Mouse (Mus musculus) stomach, postnatal 0 days (tissue): ENCODE measurements around the gene Raver1. TPM values are rescaled to one million over a fixed set of nuclear protein-coding genes. Genes with fewer than 3 reads are reported as not detected.
A peak's percentile ranks its signal among the peaks of the same experiment; 100 is the strongest.

Experiments used
- ATAC-seq: fragments of 200-750 bp; cut with Nextera tagmentation; 2 replicates; pipeline ENCODE4 v1.8.0; 2017; ENCODE audit not compliant: low FRiP score, low TSS enrichment
- DNase-seq: peaks from one replicate; pipeline ENCODE4 v3.0.0-alpha.2; 2016; ENCODE audit warnings: low spot score
- H3K27ac ChIP-seq: fragments of 300-500 bp; sonication (generic); replicated peaks from 2 replicates; pipeline ENCODE4 v1.5.1; 2014; ENCODE audit warnings: mild to moderate bottlenecking, control low read depth
- H3K27me3 ChIP-seq: fragments of 300-500 bp; sonication (generic); 2 replicates; pipeline ENCODE4 v1.6.1; 2014; ENCODE audit warnings: low read length; ENCODE audit not compliant: control insufficient read depth, insufficient read depth
- H3K36me3 ChIP-seq: fragments of 300-500 bp; sonication (generic); 2 replicates; pipeline ENCODE4 v1.6.1; 2014; ENCODE audit warnings: low read length, mixed read lengths; ENCODE audit not compliant: control insufficient read depth, insufficient read depth
- H3K4me1 ChIP-seq: fragments of 300-500 bp; sonication (generic); replicated peaks from 2 replicates; pipeline ENCODE4 v1.6.1; 2014; ENCODE audit warnings: antibody characterized with exemption; ENCODE audit not compliant: control insufficient read depth, insufficient read depth
- H3K4me2 ChIP-seq: fragments of 300-500 bp; sonication (generic); replicated peaks from 2 replicates; pipeline ENCODE4 v1.6.1; 2014; ENCODE audit warnings: low read depth, mild to moderate bottlenecking, control low read depth, moderate library complexity
- H3K4me3 ChIP-seq: fragments of 300-500 bp; sonication (generic); 2 replicates; pipeline ENCODE4 v1.5.1; 2014; ENCODE audit warnings: low read depth, low read length, control low read depth
- H3K9ac ChIP-seq: fragments of 300-500 bp; sonication (generic); 2 replicates; pipeline ENCODE4 v1.6.1; 2014; ENCODE audit warnings: mild to moderate bottlenecking, low read length, control low read depth, mixed read lengths
- H3K9me3 ChIP-seq: fragments of 300-500 bp; sonication (generic); 2 replicates; pipeline ENCODE4 v1.6.1; 2016; ENCODE audit warnings: low read length; ENCODE audit not compliant: control insufficient read depth
- CTCF ChIP-seq: IDR thresholded peaks from 2 replicates; pipeline ENCODE4 v1.5.1; 2016; ENCODE audit warnings: antibody characterized with exemption, low read depth, mild to moderate bottlenecking, moderate library complexity
- EP300 ChIP-seq: optimal IDR thresholded peaks from 2 replicates; pipeline ENCODE3; 2016; ENCODE audit warnings: antibody characterized with exemption
- WGBS: fragments of 180-500 bp; shearing (Covaris S2); extraction: QIAGEN DNeasy Blood & Tissue Kit; methylation state at CpG from one replicate; pipeline ENCODE4 v1.1.7; 2014; 5-methylcytosine and 5-hydroxymethylcytosine counted together
- polyA plus RNA-seq: library from polyadenylated mRNA; unstranded; fragments of >200 nt; fragmentation: Nextera tagmentation; extraction: Ambion mirVana; gene quantifications from 2 replicates; pipeline ENCODE4 v1.2.1, GENCODE M21; 2015

The Raver1 gene
- polyA plus RNA-seq, 1 experiment from 2014 or later = 15.0 TPM

- no peak for ATAC-seq
- Histone ChIP-seq H3K4me2 (no peak overlapping the region), H3K9ac (no peak overlapping the region), H3K27me3 (no peaks in the 10 kb centered on the region), H3K9me3 (no peaks in the 10 kb centered on the region), H3K27ac (no peak overlapping the region), H3K36me3 (peaks cover 2% of the 10 kb centered on the region; the same call in 1 of the 2 replicates), H3K4me3 (no peak overlapping the region), H3K4me1 (no peaks in the 10 kb centered on the region)
- WGBS = 81% methylated on average over 6 of the region's 6 CpGs
- no peak for DNase-seq
- TF ChIP-seq EP300 = no peak
- no peak for TF ChIP-seq CTCF
Observed at GRCm38 (mm10) chr9:21113751-21114150, 21.9 kb upstream of the Raver1 start.

GRCm38 (mm10) chr9:21107607-21108237, 15.9 kb upstream of the Raver1 start:
- no peak for ATAC-seq
- peaks cover 2% of the 10 kb centered on the region; the same call in 1 of the 2 replicates for H3K36me3 ChIP-seq

GRCm38 (mm10) chr9:21105760-21106564, 14.2 kb upstream of the Raver1 start:
- TF ChIP-seq CTCF = no peak
- no peak for TF ChIP-seq EP300
- H3K9ac ChIP-seq = no peak overlapping the region
- DNase-seq (no peak), ATAC-seq (no peak)
- H3K4me2 ChIP-seq = no peak overlapping the region
- 61% methylated on average over 5 of the region's 5 CpGs for WGBS
- no peaks in the 10 kb centered on the region for H3K9me3 ChIP-seq
- no peak overlapping the region for H3K4me3 ChIP-seq
- H3K27ac ChIP-seq = no peak overlapping the region
- no peaks in the 10 kb centered on the region for H3K4me1 ChIP-seq
- peaks cover 2% of the 10 kb centered on the region; the same call in 1 of the 2 replicates for H3K36me3 ChIP-seq
- no peaks in the 10 kb centered on the region for H3K27me3 ChIP-seq

More at GRCm38 (mm10) chr9:21107607-21108237, 15.9 kb upstream of the Raver1 start:
- H3K27ac ChIP-seq = no peak overlapping the region
- H3K4me2 ChIP-seq = no peak overlapping the region
- no peaks in the 10 kb centered on the region for H3K9me3 ChIP-seq
- DNase-seq = peak; percentile 58
- H3K4me1 ChIP-seq = no peaks in the 10 kb centered on the region
- no peak overlapping the region for H3K9ac ChIP-seq
- H3K4me3 ChIP-seq = no peak overlapping the region
- H3K27me3 ChIP-seq = no peaks in the 10 kb centered on the region
- WGBS = 39% methylated on average over 23 of the region's 23 CpGs
- no peak for TF ChIP-seq EP300

- 79% methylated on average over 6 of the region's 6 CpGs for WGBS
- H3K4me3 ChIP-seq = no peak overlapping the region
- no peak overlapping the region for H3K4me2 ChIP-seq
- no peaks in the 10 kb centered on the region for H3K27me3 ChIP-seq
- no peaks in the 10 kb centered on the region for H3K9me3 ChIP-seq
- no peaks in the 10 kb centered on the region; the same call in 1 of the 2 replicates for H3K36me3 ChIP-seq
- H3K4me1 ChIP-seq = no peaks in the 10 kb centered on the region
- no peak overlapping the region for H3K27ac ChIP-seq
- H3K9ac ChIP-seq = no peak overlapping the region
- ATAC-seq (no peak), DNase-seq (no peak)
- TF ChIP-seq EP300 (no peak), CTCF (no peak)
Observed at GRCm38 (mm10) chr9:21104814-21105213, 13.0 kb upstream of the Raver1 start.

- DNase-seq = no peak
- Histone ChIP-seq H3K9me3 (no peaks in the 10 kb centered on the region), H3K4me3 (no peak overlapping the region), H3K36me3 (no peaks in the 10 kb centered on the region), H3K9ac (no peak overlapping the region), H3K27ac (no peak overlapping the region), H3K4me2 (no peak overlapping the region), H3K27me3 (no peaks in the 10 kb centered on the region), H3K4me1 (no peaks in the 10 kb centered on the region)
- 81% methylated on average over 2 of the region's 2 CpGs for WGBS
- ATAC-seq = no peak
- TF ChIP-seq EP300 (no peak), CTCF (no peak)
Observed at GRCm38 (mm10) chr9:21102076-21102475, 10.3 kb upstream of the Raver1 start.
